Mouse (Mus musculus): ENCODE measurements around the gene Vnn1.

The Vnn1 gene

DNA sequence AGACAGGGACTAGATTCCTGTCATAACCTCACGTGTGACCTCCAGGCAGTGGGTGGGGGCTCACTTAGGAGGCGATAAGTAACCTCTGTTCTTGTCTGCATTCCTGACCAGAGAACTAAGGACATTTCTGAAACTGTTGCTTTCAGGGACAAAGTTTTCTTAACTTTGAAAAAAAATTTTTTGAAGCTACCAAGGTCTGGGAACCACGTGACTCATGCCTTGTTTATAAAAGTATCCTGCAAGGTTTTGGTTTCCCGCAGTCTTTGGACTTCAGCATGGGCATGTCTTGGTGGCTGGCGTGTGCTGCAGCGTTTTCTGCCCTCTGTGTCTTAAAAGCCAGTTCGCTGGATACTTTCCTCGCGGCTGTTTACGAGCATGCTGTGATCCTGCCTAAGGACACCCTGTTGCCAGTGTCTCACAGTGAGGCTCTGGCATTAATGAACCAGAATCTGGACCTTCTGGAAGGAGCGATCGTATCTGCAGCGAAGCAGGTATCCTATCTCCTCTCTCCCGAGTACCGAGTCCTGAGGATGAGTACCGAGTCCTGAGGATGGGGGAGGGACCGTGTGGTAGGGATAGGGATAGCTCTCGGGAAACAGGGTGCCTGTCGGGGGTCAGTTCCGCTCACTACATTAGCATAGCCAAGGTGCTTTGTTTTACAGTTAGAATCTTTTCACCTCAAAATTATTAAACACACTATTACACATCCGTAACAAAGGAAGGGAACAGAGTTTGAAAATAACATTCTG, at the start of gene Vnn1:
Vnn1 (plus strand) TSS at position 88 of the 749 bp plus-strand sequence.
- DNase-seq (ENCODE audit: low spot score in 2 of 2) = no peak

DNA sequence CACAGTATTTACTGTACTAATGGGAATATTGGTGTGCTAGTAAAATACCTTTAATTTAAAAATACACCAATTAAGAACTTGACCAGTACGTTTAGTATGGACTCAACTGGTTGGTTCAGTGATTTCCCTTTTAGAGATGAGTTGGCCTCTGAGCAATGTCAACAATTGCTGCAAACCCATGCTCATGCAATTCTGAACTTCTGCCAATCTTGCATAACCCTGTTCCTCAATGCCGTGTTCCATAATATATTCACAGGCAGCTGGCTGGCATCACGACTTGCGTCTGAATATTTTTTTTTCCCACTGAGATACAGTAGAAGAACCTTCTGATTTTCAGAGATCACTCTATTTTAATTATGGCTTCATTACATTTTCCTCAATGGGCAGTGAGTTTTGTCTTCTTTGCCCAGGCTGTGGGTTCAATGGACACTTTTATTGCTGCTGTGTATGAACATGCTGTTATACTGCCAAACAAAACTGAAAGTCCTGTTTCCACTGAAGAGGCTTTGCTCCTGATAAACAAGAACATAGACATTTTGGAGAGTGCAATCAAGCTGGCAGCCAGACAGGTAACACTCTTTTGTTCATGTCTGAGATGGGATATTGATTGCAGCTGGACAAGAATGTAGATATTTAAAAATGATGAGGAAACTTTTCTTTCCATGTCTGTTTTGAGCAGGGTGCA, 43.1 kb upstream of the Vnn1 start, which contains the start of gene Vnn3:
Vnn3 (plus strand) TSS at position 235 of the 685 bp plus-strand sequence.
- no peak for DNase-seq (ENCODE audit: low spot score in 2 of 2)

DNA sequence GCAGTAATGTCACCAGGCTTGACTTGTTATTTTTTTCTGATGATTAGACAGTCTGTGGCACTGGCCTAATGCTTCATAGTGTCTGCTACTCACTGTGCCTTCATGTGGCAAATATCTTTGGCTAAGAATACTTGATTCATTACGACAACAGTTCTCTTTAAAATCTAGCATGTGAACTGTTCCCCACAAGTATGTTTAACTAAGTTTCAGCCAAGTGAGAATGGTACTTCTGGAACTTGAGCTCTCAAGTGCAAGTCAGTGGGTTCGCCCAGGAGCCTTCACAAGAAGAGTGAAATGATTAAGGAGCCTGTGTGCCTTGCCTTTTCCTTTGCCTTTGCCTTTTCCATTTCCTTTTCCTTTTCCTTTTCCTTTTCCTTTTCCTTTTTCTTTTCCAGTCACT, 42.4 kb upstream of the Vnn1 start:
- DNase-seq (ENCODE audit: low spot score in 2 of 2) = no peak

DNA sequence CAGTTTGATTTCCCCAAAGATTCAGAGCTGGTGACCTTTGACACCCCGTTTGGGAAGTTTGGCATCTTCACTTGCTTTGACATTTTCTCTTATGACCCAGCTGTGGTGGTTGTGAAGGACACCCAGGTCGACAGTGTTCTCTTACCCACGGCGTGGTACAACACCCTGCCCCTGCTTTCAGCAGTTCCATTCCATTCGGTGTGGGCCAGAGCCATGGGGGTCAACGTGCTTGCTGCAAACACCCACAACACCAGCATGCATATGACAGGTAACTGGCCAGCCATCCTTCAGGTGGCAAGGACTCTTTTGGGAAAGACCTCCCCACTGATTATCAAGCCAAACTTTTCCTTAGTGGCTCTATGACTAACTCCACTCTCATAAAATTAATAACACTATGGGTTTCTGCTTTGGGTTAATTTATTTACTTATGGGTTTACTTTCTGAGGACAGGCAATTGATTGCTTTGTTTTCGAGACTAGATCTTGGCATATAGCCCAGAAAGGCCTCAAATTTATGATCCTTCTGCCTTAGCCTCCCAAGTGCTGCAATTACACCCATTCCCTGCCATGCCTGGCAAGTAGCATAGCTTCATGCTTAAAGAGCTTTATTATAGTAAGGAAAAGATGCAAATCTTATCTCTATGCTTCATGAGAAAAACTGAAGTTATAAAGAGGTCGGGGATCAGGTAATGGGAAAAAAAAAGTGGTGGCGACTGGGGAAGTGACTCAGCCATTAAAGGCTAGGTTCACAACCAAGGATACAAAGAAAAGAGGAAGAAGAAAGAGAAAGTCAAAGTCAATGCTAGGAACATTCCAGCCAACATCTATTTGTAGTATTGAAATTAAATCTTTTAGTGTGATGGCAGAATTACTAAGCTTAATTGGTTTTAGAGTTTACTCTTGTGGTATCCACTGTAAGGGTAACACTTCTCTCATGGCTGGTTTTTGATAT, 29.9 kb upstream of the Vnn1 start:
- no peak for DNase-seq (ENCODE audit: low spot score in 2 of 2)

DNA sequence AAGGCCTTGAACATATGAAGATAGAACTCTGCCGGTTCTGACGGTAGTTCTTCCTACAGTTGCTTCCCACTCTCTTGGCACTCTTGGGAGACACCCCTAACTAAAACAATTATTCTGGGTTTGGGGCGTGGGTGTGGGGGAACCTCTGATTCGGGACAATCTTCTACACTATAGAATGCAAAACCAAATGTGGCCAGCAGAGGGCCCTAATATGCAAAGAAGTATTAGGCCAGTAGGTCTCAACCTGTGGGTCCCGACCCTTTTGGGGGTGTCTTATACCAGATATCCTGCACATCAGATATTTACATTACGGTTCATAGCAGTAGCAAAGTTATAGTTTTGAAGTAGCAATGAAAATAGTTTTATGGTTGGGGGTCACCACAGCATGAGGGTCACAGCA, 13.8 kb upstream of the Vnn1 start:
- peak in 1 of 2 experiments; percentile 42 for DNase-seq (ENCODE audit: low spot score in 2 of 2)

DNA sequence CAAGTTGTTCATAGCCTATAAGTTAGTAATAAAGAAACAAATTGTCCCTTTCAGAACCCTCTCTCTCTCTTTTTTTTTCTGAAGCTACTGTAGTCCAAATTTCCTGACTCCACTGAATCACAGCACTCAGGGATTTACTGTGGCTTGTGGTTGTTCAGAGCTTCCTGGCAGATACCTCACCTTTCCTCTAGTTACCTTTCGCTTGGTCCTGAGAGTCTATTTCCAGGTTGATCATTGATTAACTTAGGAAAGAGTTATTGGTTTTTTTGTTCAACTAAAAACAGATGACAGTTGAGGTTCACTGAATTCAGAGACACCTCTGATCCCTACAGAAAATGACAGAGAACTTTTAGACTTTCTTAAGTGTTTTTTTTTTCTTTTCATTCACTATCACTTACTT, 9.6 kb upstream of the Vnn1 start:
- no peak for DNase-seq (ENCODE audit: low spot score in 2 of 2)

DNA sequence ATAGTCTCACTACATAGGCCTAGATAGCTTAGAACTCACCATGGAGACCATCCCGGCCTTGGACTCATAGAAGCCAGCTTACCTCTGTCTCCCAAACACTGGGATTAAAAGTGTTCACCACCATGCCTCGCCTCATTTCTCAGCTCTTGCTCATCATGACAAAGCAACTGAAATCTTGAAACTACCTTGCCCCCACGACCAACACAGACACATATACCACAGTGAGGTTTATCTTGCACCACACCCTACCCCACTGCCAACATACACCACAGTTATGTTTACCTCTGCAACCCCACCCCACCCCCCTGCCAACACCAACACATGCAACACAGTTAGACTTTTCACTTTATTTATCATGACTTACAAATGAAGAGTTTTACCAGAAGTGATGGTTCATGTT, 8.4 kb upstream of the Vnn1 start:
- no peak for DNase-seq (ENCODE audit: low spot score in 2 of 2)

DNA sequence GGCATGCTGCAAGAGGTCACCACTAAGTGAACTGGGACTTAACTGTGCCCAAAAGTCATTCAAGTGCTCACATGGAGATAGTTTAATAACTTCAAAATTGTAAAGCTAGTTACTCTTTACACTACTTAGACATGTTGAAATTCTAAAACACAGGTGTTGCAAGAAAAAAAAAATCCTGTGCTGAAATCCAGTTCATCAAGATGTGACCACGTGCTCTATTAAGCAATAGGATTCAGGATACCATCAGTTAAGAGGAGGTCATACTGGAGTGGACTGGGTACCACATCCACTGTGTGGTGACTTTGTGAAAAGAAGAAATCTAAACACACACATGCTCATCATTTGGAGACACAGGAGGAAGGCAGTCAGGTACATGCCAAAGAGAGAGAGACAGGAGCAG, 1.5 kb upstream of the Vnn1 start:
- no peak for DNase-seq (ENCODE audit: low spot score in 2 of 2)

DNA sequence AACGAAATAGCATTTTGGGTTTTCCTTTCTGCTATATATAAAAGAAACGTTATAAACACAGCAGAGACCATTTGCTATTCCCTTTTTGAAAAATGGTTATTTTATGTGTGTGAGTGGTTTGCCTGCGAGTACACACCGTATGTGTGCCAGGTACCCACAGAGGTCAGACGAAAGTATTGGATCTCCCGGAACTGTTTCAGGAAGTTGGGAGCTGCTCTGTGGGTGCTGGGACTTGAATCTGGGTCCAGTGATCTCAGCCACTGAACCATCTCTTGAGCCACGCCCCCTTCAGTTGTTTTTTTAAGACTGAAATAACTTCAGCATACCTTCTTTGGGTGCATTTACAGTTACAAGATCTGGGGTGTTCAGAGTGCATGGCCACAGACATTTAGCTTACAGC, 888 bp downstream of the Vnn1 start:
- DNase-seq (ENCODE audit: low spot score in 2 of 2) = no peak

DNA sequence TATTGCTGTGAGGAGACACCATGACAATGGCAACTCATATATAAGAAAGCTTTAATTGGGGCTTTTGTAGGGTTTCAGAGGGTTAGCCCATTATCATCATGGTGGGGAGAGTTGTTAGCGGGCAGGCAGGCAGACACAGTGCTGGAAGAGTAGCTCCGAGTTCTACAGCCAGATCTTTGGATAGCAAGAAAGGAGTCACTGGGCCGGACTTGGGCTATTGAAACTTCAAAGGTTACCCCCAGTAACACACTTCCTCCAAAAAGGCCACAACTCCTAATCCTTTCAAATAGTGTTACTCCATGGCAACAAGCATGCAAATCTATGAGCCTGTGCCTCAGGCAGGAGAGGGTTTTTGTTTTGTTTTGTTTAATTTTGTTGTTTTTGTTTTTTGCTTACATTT, 6.6 kb downstream of the Vnn1 start:
- DNase-seq (ENCODE audit: low spot score in 2 of 2) = no peak

DNA sequence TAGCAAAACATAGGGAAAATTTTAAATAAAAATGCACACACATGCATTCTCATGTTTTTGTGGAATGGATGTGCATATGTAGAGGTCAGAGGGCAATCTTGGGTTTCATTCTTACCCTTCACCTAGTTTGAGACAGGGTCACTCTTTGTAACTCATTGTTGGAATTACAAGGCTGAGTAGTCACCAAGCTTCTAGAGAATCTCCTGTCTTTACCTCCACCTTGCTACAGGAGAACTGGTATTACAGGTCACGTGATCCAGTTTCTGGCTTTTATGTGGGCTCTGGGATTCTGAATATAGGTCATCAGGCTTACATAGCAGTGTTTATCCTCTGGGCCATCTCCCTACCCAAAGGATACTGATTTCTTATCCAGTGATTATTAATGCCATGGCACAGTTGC, 11.2 kb downstream of the Vnn1 start:
- DNase-seq (ENCODE audit: low spot score in 2 of 2) = no peak

DNA sequence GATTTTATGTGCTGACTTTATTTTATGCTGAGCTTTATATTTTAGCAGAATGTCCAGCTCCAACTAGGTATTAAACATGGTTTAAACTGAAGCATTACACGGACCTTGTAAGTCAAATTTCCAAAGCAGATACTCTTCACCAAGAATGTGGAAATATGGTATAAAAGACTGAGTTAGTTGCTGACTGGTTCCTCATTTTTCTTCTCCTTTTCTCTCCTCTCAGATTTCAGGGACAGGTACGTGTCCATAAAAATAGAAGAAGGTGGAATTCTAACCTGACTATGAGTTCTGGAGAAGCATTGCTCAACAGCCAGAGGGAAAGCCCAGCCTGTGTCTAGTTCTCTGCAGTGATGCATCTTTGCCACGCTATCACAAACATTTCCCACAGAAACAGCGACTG, 25.6 kb downstream of the Vnn1 start, which contains the start of gene Taar1:
Taar1 (plus strand) TSS at position 301 of the 400 bp plus-strand sequence.
- DNase-seq (ENCODE audit: low spot score in 2 of 2) = no peak

DNA sequence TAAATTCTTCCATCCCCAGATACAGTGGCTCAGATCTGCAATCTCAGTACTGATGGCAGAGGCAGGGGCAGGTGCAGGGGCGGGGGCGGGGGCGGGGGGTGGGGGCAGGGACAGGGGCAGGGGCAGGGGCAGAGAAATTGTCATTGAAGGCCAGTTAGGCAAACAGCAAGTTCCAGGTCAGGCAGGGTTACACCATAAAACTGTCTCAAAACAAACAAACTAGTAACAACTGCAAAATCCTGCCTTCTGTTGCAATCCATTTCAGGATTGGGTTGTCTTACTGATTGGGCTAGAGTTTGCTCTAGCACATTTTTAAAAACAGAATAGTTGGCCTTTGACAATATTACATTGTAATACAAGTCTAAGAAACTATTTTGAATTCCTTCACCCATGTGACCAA, 28.0 kb downstream of the Vnn1 start:
- DNase-seq (ENCODE audit: low spot score in 2 of 2) = no peak

DNA sequence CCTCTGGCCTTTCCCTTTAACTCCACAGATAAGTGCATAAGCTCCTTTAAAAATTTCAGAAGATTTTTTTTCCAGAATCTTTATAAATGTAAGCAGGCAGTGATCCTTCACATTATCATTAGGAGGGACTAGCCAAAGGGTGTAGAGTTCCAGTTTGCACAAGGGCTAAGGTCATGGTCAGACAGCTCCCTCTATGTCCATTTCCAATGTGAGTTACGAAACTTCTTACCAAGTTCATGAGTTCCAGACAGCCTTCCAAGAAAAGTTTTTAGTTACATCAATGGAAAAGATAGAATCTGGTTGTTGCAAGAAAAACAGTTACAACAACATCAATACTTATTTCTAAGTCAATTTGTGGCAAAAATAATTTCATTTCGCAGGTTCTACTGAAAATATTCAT, 29.5 kb downstream of the Vnn1 start:
- no peak for DNase-seq (ENCODE audit: low spot score in 2 of 2)

DNA sequence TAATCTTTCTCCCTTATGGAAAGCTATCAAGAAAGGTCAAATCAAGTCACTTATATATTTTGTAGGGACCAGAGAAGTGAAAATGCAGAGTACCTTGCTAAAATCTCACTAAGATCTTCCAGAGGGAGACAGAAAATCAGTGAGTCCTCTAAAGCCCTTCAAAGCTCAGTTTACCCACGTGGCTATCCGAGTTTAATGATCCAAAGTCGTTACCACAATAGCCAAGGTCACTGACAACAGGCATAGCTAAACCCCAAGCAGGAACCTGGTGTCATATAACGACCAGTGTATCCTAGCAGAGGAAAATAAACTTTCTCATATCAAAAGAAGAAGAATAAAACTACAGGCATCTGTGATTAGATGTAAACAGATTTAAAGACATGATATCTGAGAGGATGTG, 43.1 kb downstream of the Vnn1 start:
- no peak for DNase-seq (ENCODE audit: low spot score in 2 of 2)

DNA sequence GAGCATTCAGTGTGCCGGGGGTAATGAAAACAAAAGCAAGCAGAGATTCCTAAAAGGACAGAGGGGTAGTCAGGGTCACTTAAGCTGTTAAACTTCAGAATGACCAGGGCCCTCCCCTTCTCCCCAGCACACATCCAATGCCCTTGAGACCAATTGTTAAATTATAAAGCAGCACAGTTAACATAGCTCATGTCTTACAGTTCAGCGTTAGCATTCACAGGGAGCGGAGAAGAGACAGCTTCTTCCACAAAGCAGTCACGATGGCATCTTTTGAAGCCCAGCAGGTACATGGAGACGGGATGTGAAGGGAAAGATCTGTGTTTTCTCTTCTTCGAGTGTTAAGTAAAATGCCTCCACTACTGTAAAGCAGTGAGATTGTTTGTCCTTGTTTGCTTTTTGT, 43.8 kb downstream of the Vnn1 start, which contains the start of gene Taar2:
Taar2 (plus strand) TSS at position 261 of the 400 bp plus-strand sequence.
- no peak for DNase-seq (ENCODE audit: low spot score in 2 of 2)

DNA sequence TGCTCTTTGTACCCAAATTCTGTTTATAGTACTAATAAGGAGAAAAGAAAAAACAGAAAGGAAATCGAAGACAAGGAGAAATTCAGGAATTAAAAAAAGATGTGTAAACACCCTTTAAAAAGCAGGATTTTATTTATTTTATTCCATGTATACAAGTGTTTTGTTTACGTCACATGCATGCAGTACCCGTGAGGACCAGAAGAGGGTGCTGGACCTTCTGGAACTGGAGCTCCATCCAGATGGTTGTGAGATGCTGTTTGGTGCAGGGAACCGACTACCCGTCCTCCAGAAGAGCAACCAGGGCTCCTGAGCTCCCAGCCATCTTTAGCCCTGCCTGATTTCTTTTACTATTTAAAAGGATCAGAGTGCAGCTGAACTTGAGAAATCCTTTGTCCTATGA, 48.0 kb downstream of the Vnn1 start:
- peak in 1 of 2 experiments; percentile 49 for DNase-seq (ENCODE audit: low spot score in 2 of 2)

DNA sequence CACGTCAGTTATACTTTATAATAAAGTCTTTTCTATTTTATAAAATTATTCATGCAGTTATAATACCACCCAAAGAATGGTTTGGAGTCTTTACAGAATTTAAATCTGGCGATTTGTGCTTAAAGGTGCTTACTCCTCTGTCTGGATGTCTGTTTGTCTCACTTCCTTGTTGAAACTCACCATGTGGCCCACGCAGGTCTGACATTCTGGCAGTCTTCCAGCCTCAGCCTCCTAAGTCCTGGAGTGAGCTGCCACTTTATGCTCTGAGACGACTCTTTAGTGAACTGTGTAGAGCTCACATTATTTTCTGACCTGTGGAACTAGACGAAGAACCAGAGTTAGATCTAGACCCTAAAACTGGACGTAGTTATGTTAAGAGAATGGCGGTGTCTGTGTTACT, 53.5 kb downstream of the Vnn1 start:
- no peak for DNase-seq (ENCODE audit: low spot score in 2 of 2)

DNA sequence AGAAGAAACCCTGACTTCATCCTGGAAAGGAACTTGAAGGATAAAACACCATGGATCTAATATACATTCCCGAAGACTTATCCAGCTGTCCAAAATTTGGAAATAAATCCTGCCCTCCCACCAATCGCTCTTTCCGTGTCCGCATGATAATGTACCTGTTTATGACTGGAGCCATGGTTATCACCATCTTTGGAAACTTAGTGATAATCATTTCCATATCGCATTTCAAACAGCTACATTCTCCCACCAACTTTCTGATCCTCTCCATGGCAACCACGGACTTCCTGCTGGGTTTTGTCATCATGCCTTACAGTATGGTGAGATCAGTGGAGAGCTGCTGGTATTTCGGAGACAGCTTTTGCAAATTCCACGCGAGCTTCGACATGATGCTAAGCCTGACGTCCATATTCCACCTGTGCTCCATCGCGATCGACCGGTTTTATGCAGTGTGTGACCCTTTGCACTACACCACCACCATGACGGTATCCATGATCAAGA, 55.1 kb downstream of the Vnn1 start, which contains the start of gene Taar3:
Taar3 (plus strand) TSS at position 51 of the 498 bp plus-strand sequence.
- DNase-seq (ENCODE audit: low spot score in 2 of 2) = no peak

DNA sequence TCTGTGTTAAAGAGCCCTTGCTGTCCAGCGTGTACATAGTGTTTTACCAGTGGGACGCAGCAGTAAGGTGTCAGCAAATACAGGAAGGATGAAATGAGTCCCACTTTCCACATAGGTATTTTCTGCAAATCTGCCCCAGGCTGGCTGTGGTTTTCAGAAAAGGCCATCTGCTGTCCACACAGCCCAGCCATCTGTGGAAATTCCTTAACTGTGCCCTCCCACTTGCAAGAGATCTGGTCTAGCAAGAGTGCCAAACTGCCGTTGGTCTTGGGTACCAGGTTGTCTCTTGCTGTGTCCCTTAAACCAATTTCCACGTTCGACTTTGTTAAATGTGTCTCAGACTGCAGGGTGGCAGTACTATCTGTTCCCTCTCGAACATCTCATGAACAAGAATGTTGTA, 57.2 kb downstream of the Vnn1 start:
- no peak for DNase-seq (ENCODE audit: low spot score in 2 of 2)

All from spleen, postnatal 10 days (tissue).